Mouse (Mus musculus): ENCODE results near the gene Slc37a2. TPM values are rescaled to one million over a fixed set of nuclear protein-coding genes. Genes with fewer than 3 reads are reported as not detected.
"Not testable (repeated sequence)": the region's sequence is repeated elsewhere in the genome, so short reads cannot be mapped to it uniquely, and the experiment has no call there.

Slc37a2 gene
- polyA plus RNA-seq (2014; fragmentation: Nextera tagmentation; extraction: Ambion mirVana), result 1.0 and 1.5 TPM in 2 replicates

DNA sequence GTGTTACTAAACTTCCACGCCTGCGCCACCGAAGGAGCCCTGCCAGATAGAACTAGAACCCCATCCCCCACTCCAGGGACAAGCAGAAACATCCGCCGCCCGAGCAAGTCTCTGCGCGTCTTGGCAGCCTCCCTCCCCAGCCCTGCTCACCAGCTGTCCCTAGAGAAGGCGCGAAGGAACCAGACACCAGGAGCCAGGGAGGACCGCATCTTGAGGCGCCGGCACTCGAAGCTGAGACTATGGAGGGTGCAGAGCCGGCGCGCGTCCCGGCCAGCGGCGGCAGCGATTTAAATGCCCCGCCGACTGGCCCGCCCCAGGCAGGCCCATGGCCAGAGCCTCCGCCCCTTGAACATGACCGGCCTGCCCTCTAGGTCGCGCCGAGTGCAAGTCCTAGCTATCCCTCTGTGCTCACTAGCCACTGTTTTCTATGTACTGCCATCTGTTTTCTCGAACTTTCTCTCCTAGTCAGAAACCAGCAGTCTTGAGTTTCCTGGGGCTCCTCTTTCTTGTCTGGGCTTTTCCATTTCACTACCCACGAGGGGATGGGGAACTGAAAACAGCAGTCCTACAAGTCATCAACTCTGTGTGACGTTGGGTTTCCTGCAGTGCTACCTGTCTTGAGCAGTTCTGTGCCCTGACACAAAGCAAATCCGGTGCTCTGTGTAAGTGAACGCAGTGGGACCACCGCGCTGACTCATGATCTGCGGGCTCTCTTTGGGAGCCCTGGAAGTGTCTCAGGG is at the start of gene Slc37a2:
Slc37a2 (minus strand) TSS at position 590 of the 740 bp plus-strand sequence.
- no peaks in the 10 kb centered on the region; the same call in 1 of the 2 replicates for H3K4me1 ChIP-seq (replicated peaks; ENCODE audit: control insufficient read depth, insufficient read depth, low read length)
- DNase-seq (ENCODE audit: low spot score), result peak; percentile 77
- 2% methylated on average over 38 of the region's 38 CpGs for WGBS
- H3K9ac ChIP-seq (ENCODE audit: low read length), result peak within 1 kb of the TSS; percentile 39
- H3K4me3 ChIP-seq (ENCODE audit: low read depth, low read length), result peak within 1 kb of the TSS; percentile 44
- no peak within 1 kb of the TSS for H3K27ac ChIP-seq (ENCODE audit: low read depth)
- peak within 1 kb of the TSS; percentile 87 for H3K4me2 ChIP-seq (ENCODE audit: low read length)
- no peaks in the 10 kb centered on the region for H3K9me3 ChIP-seq (ENCODE audit: control insufficient read depth, low read length)
- H3K27me3 ChIP-seq (replicated peaks; ENCODE audit: control insufficient read depth, insufficient read depth, low read length), result peaks cover 5% of the 10 kb centered on the region; the same call in 1 of the 2 replicates
- peak; percentile 72 for ATAC-seq (replicated peaks; ENCODE audit: low FRiP score, low TSS enrichment, low read depth)
- H3K36me3 ChIP-seq (ENCODE audit: control insufficient read depth, insufficient read depth, low read length), result no peaks in the 10 kb centered on the region

GRCm38 (mm10) chr9:37301720-37302119 is 46.2 kb upstream of the Slc37a2 start:
- H3K9me3 ChIP-seq (ENCODE audit: control insufficient read depth, low read length), result no peaks in the 10 kb centered on the region
- ATAC-seq (replicated peaks; ENCODE audit: low FRiP score, low TSS enrichment, low read depth) (no peak), DNase-seq (ENCODE audit: low spot score) (no peak)
- no peak overlapping the region for H3K4me2 ChIP-seq (ENCODE audit: low read length)
- H3K4me1 ChIP-seq (replicated peaks; ENCODE audit: control insufficient read depth, insufficient read depth, low read length), result no peaks in the 10 kb centered on the region
- H3K9ac ChIP-seq (ENCODE audit: low read length), result no peak overlapping the region
- H3K36me3 ChIP-seq (ENCODE audit: control insufficient read depth, insufficient read depth, low read length), result no peaks in the 10 kb centered on the region
- no peak overlapping the region for H3K4me3 ChIP-seq (ENCODE audit: low read depth, low read length)
- 89% methylated on average over 1 of the region's 1 CpGs for WGBS
- no peak overlapping the region for H3K27ac ChIP-seq (ENCODE audit: low read depth)
- H3K27me3 ChIP-seq (replicated peaks; ENCODE audit: control insufficient read depth, insufficient read depth, low read length), result no peaks in the 10 kb centered on the region

DNA sequence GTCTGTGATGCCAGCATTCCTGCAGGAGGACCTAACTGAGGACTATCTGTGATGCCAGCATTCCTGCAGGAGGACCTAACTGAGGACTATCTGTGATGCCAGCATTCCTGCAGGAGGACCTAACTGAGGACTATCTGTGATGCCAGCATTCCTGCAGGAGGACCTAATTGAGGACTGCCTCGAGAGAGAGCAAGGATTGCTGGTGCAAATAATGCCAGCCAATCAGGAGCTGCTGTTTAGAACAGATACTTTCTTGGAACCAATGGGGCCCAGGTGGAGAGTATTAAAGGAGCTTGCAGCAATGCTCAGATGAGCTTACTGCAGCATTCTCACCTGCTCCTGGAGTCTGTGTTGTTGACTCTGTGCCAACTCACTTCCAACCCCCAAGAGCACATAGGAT is 45.0 kb upstream of the Slc37a2 start:
- DNase-seq (ENCODE audit: low spot score); H3K9ac ChIP-seq (ENCODE audit: low read length); H3K4me2 ChIP-seq (ENCODE audit: low read length); H3K27ac ChIP-seq (ENCODE audit: low read depth); H3K36me3 ChIP-seq (ENCODE audit: control insufficient read depth, insufficient read depth, low read length); ATAC-seq (replicated peaks; ENCODE audit: low FRiP score, low TSS enrichment, low read depth); H3K9me3 ChIP-seq (ENCODE audit: control insufficient read depth, low read length); H3K4me3 ChIP-seq (ENCODE audit: low read depth, low read length); H3K4me1 ChIP-seq (replicated peaks; ENCODE audit: control insufficient read depth, insufficient read depth, low read length); H3K27me3 ChIP-seq (replicated peaks; ENCODE audit: control insufficient read depth, insufficient read depth, low read length): not testable (repeated sequence)
- WGBS, result 50% methylated on average over 1 of the region's 1 CpGs

DNA sequence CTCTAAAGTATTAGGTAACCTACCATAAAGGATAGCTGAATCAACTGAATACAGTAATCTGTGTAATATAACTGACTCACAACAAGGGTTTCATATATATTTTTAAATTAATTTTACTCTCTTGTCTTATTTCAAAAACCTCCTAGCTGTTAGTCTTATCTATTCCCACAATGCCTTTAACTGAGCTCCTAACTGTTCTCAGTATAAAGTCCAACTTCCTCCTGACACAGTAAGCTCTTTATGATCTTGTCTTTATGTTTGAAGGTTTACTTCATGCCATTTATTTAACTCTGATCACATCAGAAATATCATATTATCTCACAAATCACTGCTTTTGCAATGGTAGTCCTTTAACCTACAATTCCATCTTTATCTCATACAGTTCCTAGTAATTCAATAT is 40.0 kb upstream of the Slc37a2 start:
- Histone ChIP-seq H3K9me3 (ENCODE audit: control insufficient read depth, low read length) (no peaks in the 10 kb centered on the region), H3K4me3 (ENCODE audit: low read depth, low read length) (no peak overlapping the region), H3K27me3 (replicated peaks; ENCODE audit: control insufficient read depth, insufficient read depth, low read length) (no peaks in the 10 kb centered on the region), H3K4me1 (replicated peaks; ENCODE audit: control insufficient read depth, insufficient read depth, low read length) (no peaks in the 10 kb centered on the region), H3K9ac (ENCODE audit: low read length) (no peak overlapping the region), H3K27ac (ENCODE audit: low read depth) (no peak overlapping the region), H3K4me2 (ENCODE audit: low read length) (no peak overlapping the region), H3K36me3 (ENCODE audit: control insufficient read depth, insufficient read depth, low read length) (no peaks in the 10 kb centered on the region)
- DNase-seq (ENCODE audit: low spot score) (no peak), ATAC-seq (replicated peaks; ENCODE audit: low FRiP score, low TSS enrichment, low read depth) (no peak)

- no peak overlapping the region for H3K9ac ChIP-seq (ENCODE audit: low read length)
- H3K27ac ChIP-seq (ENCODE audit: low read depth), result no peak overlapping the region
- H3K36me3 ChIP-seq (ENCODE audit: control insufficient read depth, insufficient read depth, low read length), result no peaks in the 10 kb centered on the region
- no peaks in the 10 kb centered on the region for H3K4me1 ChIP-seq (replicated peaks; ENCODE audit: control insufficient read depth, insufficient read depth, low read length)
- H3K27me3 ChIP-seq (replicated peaks; ENCODE audit: control insufficient read depth, insufficient read depth, low read length), result no peaks in the 10 kb centered on the region
- no peak overlapping the region for H3K4me3 ChIP-seq (ENCODE audit: low read depth, low read length)
- DNase-seq (ENCODE audit: low spot score) (no peak), ATAC-seq (replicated peaks; ENCODE audit: low FRiP score, low TSS enrichment, low read depth) (no peak)
- no peaks in the 10 kb centered on the region for H3K9me3 ChIP-seq (ENCODE audit: control insufficient read depth, low read length)
- no peak overlapping the region for H3K4me2 ChIP-seq (ENCODE audit: low read length)
- WGBS, result 87% methylated on average over 2 of the region's 2 CpGs
These were observed 11.1 kb upstream of the Slc37a2 start for GRCm38 (mm10) chr9:37266622-37267021.

GRCm38 (mm10) chr9:37255889-37256225 is 319 bp upstream of the Slc37a2 start:
- ATAC-seq (replicated peaks; ENCODE audit: low FRiP score, low TSS enrichment, low read depth) (peak; percentile 67), DNase-seq (ENCODE audit: low spot score) (peak; percentile 84)
- peaks cover 5% of the 10 kb centered on the region; the same call in 1 of the 2 replicates for H3K27me3 ChIP-seq (replicated peaks; ENCODE audit: control insufficient read depth, insufficient read depth, low read length)
- H3K4me3 ChIP-seq (ENCODE audit: low read depth, low read length), result peak overlapping the region; percentile 44
- no peak overlapping the region for H3K27ac ChIP-seq (ENCODE audit: low read depth)
- no peak overlapping the region for H3K9ac ChIP-seq (ENCODE audit: low read length)
- 32% methylated on average over 7 of the region's 7 CpGs for WGBS
- no peaks in the 10 kb centered on the region; the same call in 1 of the 2 replicates for H3K4me1 ChIP-seq (replicated peaks; ENCODE audit: control insufficient read depth, insufficient read depth, low read length)
- peak overlapping the region; percentile 87 for H3K4me2 ChIP-seq (ENCODE audit: low read length)
- no peaks in the 10 kb centered on the region for H3K9me3 ChIP-seq (ENCODE audit: control insufficient read depth, low read length)
- no peaks in the 10 kb centered on the region for H3K36me3 ChIP-seq (ENCODE audit: control insufficient read depth, insufficient read depth, low read length)

DNA sequence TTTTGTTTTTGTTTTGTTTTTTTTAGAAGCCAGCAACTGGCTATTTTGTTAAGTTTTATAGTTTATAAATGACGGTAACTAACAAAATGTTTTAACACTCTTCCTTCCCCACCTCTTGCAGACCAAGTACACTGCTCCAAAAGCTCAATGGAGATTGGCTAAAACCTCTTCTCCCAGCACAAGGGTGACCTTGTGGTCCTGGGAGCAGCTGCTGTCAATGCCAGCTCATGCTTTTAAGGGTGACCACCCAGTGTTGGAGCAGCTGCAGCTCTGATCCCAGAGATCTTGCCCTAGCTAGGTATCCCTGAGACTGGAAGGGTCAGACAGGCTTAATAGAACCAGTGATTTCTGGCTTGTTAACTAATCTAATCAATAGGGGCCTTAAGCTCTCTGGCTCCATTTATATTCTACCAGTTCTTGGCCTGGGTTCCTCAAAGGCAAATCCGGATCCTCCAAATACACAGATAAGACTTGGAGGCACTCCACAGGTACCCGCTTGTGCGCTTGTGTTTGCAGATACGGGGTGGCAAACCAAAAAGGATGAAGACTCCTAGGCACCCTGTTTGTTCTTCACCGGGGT is 917 bp downstream of the Slc37a2 start:
- WGBS, result 19% methylated on average over 6 of the region's 6 CpGs
- no peaks in the 10 kb centered on the region for H3K36me3 ChIP-seq (ENCODE audit: control insufficient read depth, insufficient read depth, low read length)
- DNase-seq (ENCODE audit: low spot score) (no peak), ATAC-seq (replicated peaks; ENCODE audit: low FRiP score, low TSS enrichment, low read depth) (0 out of 2 replicates have a peak, but pooled peaks have one; percentile 14)
- H3K9me3 ChIP-seq (ENCODE audit: control insufficient read depth, low read length), result no peaks in the 10 kb centered on the region
- peak overlapping the region; percentile 44 for H3K4me3 ChIP-seq (ENCODE audit: low read depth, low read length)
- H3K4me2 ChIP-seq (ENCODE audit: low read length), result peak overlapping the region; percentile 87
- H3K27me3 ChIP-seq (replicated peaks; ENCODE audit: control insufficient read depth, insufficient read depth, low read length), result peaks cover 5% of the 10 kb centered on the region; the same call in 1 of the 2 replicates
- peaks cover under 1% of the 10 kb centered on the region; the same call in 1 of the 2 replicates for H3K4me1 ChIP-seq (replicated peaks; ENCODE audit: control insufficient read depth, insufficient read depth, low read length)
- H3K9ac ChIP-seq (ENCODE audit: low read length), result peak overlapping the region; percentile 39; the same call in 1 of the 2 replicates
- H3K27ac ChIP-seq (ENCODE audit: low read depth), result no peak overlapping the region

DNA sequence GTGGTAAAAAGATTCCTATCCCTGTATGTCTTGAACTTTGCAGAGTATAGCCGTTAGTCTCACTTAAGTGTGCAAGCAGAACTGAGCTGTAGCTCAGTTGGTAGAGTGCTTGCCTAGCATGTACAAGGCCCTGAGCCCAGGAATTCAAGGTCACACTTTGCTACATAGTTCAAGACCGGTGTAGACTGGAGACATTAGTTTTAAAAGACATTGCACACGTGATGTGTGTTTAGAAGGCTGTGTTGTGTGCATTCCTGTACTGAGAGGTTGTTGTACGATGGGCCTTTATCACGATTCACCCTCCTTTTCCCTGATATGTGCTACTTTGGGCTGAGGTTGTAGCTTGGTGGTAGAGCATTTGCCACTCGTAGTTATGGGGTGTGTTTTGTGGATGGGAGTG is 4.9 kb downstream of the Slc37a2 start:
- ATAC-seq (replicated peaks; ENCODE audit: low FRiP score, low TSS enrichment, low read depth) (no peak), DNase-seq (ENCODE audit: low spot score) (no peak)
- H3K27me3 ChIP-seq (replicated peaks; ENCODE audit: control insufficient read depth, insufficient read depth, low read length), result peaks cover 5% of the 10 kb centered on the region; the same call in 1 of the 2 replicates
- no peak overlapping the region for H3K9ac ChIP-seq (ENCODE audit: low read length)
- H3K4me2 ChIP-seq (ENCODE audit: low read length), result no peak overlapping the region
- 79% methylated on average over 6 of the region's 6 CpGs for WGBS
- no peaks in the 10 kb centered on the region for H3K9me3 ChIP-seq (ENCODE audit: control insufficient read depth, low read length)
- no peaks in the 10 kb centered on the region for H3K36me3 ChIP-seq (ENCODE audit: control insufficient read depth, insufficient read depth, low read length)
- H3K27ac ChIP-seq (ENCODE audit: low read depth), result no peak overlapping the region
- H3K4me1 ChIP-seq (replicated peaks; ENCODE audit: control insufficient read depth, insufficient read depth, low read length), result peaks cover 3% of the 10 kb centered on the region; the same call in 1 of the 2 replicates
- no peak overlapping the region for H3K4me3 ChIP-seq (ENCODE audit: low read depth, low read length)

Data from intestine, embryonic 14.5 days (tissue).